Mouse (Mus musculus): ENCODE results near the gene Rora.
A peak's percentile ranks its signal among the peaks of the same experiment; 100 is the strongest.

Rora gene

GRCm38 (mm10) chr9:68825841-68826240 is 172.3 kb downstream of the Rora start:
- DNase-seq = no peak

DNA sequence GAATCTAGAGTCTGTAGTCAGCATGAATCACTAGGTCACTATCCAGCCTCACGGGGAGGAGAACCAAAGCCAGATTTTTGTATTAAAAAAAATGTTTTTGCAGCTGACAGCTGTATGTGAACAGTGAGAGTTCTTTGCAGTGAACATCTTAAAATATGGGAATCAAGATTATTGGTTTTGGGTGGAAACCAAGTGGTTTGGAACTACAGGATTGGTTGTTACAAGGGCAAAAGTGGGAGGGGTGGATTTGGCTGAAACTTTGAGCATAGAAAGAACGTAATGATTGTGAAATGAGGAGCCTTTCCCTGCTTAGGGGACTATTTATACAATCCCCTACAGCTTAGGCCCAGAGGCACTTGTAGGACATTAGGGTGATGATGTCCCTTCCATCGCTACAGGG is 173.9 kb downstream of the Rora start:
- no peak for DNase-seq

DNA sequence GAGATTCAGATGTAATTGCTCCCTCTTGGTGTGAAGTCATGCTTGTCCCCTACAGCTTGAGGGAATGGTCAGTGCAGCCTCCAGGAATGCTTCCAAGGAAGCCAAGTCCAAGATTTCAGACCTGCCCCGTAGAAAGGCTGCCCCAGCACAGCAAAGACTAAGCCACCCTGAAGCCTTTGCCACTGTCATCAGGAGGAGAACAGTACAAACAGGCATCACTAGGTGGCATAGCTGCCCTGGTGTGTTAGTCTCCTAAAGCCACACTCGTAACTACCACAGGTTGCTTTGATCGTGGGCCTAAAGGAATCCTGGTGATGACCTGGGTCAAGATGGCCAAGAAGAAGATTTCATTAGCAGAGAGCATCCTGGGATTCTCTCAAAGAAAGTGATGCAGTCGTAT is 176.3 kb downstream of the Rora start:
- DNase-seq = no peak

DNA sequence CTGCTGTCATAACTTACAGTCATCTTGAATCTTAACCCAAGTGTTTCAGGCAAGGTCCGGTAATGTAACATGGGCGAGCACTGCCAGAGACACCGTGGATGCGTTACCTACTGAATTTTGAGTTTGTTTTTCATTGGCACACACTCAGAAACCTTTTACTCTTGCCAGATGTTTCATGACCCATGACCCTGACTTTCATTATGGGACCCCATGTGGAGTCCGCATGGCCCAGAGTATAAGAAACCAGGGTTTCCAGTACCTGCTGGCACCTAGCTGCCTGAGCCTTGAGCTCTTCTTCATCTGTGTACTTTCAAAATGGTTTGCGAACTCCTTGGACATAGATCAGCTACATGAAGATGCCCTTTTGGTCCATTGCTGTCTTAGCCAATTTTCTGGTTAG is 179.7 kb downstream of the Rora start:
- DNase-seq = no peak

- no peak for DNase-seq
Observed at GRCm38 (mm10) chr9:68835037-68835649, 181.6 kb downstream of the Rora start.

- no peak for DNase-seq
Observed at GRCm38 (mm10) chr9:68842134-68842892, 188.7 kb downstream of the Rora start.

DNA sequence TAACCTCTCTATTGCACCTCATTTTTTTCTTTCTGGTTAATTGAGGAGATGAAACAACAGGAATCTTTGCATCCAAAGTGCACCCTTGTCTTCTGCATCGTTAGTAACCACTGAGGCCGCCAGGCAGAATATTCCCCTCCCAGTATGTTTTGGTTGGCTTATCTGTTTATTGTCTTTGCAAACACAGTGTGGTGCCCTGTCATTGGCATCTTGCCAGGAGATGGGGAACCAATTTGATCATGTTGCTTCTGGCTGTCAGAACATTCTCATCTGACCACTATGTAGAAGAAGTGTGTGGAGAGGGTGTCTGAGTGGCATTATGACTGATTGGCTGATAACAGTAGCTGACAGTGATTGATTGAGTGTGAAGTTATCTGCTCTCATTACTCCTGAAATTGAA is 192.0 kb downstream of the Rora start:
- no peak for DNase-seq

GRCm38 (mm10) chr9:68850321-68850720 is 196.7 kb downstream of the Rora start:
- DNase-seq = no peak

DNA sequence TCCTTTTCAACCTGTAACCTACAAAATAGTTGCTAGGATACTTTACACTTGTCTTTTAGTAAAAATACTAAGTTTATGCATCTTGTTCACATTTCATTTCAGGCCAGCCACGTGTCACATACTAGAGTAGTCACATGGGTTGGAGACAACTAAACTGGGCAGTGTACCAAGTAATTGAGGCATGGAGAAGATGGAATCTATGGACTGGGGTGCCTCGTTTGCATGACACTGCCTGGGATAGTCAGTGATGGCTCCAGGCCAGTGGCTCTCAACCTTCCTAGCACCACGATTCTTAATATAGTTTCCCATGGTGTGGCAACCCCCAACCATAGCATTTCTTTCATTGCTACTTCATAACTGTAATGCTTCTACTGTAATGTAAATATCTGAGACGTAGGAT is 198.6 kb downstream of the Rora start:
- DNase-seq = no peak

DNA sequence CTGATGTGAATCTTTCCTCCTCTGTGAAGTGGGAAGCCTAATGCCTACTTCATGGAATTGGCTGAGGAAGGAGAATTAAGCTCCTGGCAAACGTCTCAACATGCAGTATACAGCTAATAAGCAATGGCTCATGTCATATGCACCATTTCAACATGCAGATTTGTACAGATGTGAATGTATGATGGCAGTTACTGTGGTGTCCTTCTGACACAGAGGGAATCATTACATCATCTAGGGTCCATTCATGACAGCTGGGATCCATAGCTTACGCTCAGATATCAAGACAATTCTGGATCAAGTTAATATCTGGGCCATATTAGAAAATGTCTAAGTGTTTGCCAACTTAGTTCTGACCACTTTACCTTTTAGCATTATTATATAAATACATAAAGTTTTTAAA is 199.3 kb downstream of the Rora start:
- DNase-seq = no peak

GRCm38 (mm10) chr9:68859500-68859899 is 205.9 kb downstream of the Rora start:
- no peak for DNase-seq

DNA sequence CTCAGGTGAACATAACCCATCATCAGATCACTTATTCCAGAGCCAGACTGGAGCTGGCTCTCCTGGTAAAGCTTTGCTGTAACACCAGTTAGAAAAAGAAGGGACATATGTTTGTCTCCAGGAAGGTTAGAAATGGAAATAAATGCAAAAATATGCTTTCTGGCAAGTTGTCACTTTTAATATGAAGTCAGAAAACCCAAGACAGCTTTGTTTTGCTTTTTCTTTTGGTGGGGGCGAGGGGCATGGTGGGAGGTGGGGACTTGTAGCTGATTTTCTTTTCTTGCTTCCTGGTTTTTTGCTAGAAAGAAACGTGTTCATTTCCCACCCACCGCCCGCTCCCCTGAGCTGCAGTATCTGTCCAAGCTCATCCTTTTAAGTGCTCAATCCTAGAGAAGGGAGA is 212.7 kb downstream of the Rora start:
- DNase-seq = no peak

DNA sequence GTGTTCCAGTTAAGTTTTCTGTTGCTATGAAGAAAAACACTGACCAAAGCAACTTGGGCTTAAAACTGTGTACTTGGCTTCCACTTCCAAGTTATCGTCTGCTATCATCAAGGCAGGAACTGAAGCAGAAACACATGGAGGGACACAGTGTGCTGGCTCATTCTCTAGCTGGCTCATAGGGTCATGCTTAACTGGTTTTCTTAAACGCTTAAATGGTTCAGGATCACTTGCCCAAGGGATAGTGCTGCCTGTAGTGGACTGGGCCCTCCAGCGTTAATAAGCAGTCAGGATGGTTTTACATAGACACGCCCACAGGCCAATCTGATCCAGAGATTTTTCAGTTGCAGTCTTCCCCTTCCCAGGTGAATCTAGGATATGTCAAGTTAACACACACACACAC is 220.3 kb downstream of the Rora start:
- no peak for DNase-seq

DNA sequence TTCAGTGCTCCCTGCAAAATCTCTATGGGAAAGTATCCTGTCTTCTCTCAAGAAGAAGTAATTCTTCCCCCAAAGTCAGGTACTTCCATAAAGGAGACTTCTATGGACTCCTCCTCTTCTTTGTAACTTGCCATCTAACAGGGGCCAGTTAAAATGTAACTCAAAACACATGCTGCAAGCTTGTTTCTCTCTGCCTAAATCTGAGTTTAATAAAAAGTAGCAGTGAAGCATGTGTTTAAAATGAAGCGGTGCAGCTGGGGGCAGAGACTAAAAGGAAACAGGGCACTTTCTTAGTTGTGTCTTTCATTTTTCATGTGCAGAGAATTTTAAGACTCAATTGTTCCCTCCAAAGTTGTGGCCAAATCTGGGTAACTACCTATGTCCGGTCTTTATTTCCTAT is 221.0 kb downstream of the Rora start:
- no peak for DNase-seq

- no peak for DNase-seq
Observed at GRCm38 (mm10) chr9:68875791-68876190, 222.2 kb downstream of the Rora start.

- DNase-seq = no peak
Observed at GRCm38 (mm10) chr9:68876289-68876688, 222.7 kb downstream of the Rora start.

GRCm38 (mm10) chr9:68881896-68882295 is 228.3 kb downstream of the Rora start:
- DNase-seq = no peak

- DNase-seq = no peak
Observed at GRCm38 (mm10) chr9:68883005-68883404, 229.4 kb downstream of the Rora start.

DNA sequence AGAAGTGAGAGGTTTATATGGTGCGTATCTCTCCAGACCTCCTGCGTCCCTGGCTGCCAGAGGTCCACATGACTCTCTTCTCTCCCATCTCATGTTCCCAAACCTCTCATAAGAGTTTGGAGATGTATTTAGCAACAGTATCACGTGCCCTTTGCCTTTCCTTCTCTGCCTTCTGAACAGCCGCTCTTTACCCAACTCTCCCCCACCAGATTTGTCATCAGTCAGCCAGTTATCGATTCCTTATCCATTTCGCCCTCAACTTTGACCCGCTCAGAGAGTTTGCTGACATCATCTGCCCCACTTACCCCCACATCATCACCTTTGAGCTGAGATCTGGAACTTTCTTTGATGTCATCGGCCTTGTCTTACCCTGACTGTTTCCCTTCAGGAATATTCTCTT is 230.1 kb downstream of the Rora start:
- no peak for DNase-seq

DNA sequence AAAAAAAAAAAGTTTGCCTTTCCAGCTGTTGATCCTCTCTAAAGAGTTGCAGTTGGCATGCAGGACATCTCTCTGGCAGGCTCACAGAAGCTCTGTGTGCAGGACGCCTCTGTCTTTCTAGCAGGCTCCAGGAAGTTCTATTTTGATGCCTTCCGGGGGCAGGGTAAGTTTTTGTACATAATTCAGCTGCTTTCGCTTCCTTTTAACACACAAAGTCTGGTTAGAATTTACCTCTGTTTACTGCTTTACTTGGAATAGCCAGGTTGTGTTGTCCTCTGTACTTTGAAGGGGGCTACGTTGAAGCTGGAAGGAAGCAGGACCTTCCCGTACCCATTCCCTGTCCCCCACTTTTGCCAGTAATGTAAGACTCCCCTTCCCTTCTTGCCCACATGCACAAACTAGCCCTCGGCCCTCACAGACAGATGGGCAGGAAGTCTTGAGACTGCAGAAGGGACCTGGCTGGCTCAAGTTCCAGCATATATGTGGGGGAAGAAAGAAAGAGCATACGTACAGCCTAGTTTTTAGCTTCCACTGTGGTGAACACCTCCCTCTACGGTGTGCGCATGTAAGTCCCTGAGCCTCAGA is 231.0 kb downstream of the Rora start:
- DNase-seq = peak; percentile 4 to 32

GRCm38 (mm10) chr9:68888670-68889069 is 235.1 kb downstream of the Rora start:
- DNase-seq = peak in 1 of 2 experiments; percentile 7

GRCm38 (mm10) chr9:68891431-68891830 is 237.8 kb downstream of the Rora start:
- no peak for DNase-seq

DNA sequence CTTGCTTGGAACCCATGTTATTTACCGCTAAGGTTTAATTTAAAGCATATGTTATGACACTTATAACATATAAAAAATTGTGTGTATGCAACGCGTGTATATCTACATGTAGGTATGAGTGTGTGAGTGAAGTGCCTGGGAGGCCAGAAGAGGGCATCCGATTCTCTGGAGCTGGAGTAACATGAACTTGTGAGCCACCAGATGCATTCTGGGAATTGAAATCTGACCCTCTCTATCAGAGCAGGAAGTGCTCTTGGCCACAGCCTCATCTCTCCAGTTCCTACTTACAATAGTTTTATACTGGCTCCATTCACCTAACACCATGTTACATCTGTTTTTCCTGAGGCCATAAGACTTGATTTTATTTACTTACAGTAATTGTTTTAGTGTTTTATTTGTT is 238.8 kb downstream of the Rora start:
- no peak for DNase-seq

DNA sequence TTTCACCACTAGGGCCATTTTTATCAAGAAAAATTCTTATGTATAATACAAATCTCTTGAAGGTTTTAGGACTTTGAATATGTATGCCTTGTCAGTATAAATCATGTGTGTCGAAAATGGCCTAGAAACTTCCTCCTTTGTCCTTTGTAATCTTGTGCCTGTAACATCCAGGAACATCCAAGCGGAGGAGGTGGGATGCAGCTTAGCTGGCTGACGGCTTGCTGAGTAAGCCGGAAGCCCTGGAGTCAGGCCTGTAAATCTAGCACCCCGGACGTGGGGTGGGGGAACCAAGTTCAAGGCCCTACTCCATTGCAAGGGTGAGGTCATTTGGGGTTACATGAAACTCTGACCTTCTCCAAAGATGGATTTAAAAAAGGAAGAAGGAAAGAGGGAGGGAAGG is 239.3 kb downstream of the Rora start:
- no peak for DNase-seq

Data from thymus, adult 18-20 months (tissue).